Mouse (Mus musculus) kidney, postnatal 25 days (tissue): ENCODE data around the gene Gm3336.
A peak's percentile ranks its signal among the peaks of the same experiment; 100 is the strongest.

Source experiments
- DNase-seq, 2 experiments: peaks; one replicate each; pipeline ENCODE4 v3.0.0; 2021; ENCODE audit warnings: mixed read lengths in 2 of 2

Gene Gm3336

GRCm38 (mm10) chr8:70718297-70718696, at the start of gene Gm3336:
Gene Gm3336, plus strand, starts transcription at chr8:70718543.
- DNase-seq = peak; percentile 75 to 85

DNA sequence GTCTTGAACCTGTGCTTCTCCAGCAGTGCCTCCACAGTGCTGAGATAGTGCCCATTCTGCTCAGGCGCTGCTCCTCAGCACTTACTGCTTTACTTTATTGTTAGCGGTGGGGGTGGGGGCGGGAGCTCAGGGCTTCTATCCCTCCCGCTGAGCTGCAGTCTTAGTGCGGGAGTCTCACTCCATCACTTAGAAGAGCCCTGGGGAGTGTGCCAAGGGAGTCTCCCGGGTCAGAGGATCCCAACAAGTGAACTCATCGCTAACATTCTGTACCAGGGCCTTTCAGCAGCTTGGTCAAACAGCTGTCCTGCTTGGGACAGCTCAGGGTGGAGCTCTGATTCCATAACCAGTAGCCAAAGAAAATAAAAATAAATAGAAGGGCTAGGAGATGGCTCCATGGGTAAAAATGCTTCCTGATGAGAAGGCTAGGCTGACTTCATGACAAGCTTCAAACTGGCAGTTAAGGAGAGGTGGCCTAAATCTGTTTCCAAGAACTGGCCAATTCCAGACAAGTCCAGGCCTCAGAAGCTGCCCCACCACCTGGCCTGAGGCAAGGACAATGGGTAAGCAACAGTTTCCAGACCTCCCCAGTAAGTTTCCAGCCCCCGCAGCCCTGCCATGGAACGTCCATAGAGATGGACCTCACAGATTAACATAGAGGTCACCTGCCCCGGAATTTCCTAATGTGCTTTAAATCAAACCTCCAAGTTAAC, 46.6 kb upstream of the Gm3336 start:
- DNase-seq = peak; percentile 65 to 85

DNA sequence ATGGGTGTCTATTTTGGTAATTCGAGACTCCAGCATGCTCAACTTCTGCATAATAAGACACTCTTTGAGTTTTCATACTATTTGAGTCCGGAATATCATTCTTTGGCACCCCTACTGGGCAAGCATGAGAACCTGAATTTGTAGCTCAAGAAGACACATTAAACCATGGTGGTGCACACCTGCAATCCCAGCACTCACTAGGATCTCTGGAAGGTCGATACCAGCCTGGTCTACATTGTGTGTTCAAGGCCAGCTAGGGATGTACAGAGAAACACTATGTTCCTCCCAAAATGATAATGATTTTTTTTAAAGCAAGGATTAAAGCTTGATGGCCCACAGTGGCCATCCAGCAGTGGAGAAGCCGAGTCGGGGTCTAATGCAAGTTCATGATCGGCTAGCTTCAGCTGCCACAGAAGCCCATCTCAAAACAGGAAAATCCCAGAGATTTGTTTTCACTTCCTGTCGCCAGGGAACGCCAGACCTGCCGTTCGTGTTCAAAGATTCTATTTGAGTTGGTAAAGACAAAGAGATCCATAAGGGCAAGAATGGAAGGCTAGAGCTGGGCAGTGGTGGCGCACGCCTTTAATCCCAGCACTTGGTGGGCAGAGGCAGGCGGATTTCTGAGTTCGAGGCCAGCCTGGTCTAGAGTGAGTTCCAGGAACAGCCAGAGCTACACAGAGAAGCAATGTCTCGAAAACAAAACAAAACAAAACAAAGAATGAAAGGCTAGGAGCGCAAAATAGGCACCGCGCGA, 45.8 kb upstream of the Gm3336 start:
- DNase-seq = no peak

GRCm38 (mm10) chr8:70673079-70673856, 45.1 kb upstream of the Gm3336 start, which contains the start of gene Lsm4:
Gene Lsm4, plus strand, starts transcription at chr8:70673248.
- peak; percentile 97 to 99 for DNase-seq

GRCm38 (mm10) chr8:70674109-70674508, 44.2 kb upstream of the Gm3336 start:
- peak in 1 of 2 experiments; percentile 38 for DNase-seq

DNA sequence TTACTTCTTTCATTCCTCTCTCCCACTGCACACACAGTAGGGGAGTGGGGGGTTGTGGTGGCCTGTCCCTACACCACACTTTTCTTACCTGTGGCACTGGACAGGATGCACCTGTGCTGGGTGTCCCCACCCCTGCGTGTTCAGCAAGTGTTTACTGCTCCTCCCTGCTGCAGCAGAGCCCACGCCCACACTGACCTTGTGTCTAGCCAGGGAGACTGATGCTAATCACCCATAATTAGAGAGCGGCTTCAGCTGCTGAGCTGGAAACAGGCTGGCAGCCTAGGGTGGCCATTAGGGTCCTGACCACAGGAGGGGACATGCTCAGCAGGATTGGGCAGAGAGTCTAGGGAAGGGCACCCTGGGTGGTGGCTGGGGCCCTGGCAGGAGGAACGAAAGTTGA, 43.6 kb upstream of the Gm3336 start:
- DNase-seq = peak in 1 of 2 experiments; percentile 67

- no peak for DNase-seq
Observed at GRCm38 (mm10) chr8:70675336-70675735, 43.0 kb upstream of the Gm3336 start.

DNA sequence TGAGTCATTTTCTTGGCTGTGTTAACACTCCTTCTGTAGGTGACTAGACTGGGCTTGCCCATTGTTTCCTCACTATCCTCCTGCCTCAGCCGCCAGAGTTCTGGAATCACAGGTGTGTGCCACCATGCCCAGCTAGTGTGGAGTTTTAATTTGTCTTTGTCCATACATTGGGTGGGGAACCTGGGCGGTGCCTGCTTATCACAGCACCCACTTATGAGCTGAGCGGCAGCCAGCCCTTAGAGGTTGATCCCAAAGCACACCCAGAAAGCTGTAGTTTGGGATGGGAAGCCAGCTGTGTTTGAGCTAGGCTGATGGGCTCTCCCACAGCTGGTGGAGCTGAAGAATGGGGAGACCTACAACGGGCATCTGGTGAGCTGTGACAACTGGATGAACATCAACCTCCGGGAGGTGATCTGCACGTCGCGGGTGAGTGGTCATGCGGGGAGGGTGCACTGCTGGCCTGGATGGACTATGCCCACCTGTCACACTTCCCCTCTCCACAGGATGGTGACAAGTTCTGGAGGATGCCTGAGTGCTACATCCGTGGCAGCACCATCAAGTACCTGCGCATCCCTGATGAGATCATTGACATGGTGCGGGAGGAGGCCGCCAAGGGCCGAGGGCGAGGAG, 40.8 kb upstream of the Gm3336 start:
- peak; percentile 64 to 88 for DNase-seq

DNA sequence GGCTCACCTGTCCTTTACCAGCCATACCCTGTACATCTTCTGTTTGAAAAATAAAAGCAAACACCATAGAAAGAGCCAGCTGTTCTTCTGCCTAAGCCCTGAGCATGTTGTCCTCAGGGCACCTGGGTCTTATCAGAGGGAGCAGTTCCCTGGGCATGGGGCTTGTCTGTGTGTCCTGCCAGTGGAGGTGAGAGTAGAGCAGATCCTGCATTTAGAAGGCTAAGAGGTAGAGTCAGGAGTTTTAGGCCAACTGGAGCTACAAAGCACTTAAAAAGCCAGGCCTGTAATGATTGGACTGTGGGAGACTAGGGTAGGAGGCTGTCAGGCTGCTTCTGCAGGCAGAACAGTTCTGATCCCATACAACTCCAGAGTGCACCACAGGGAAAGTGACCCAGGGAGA, 39.7 kb upstream of the Gm3336 start:
- DNase-seq = no peak

- no peak for DNase-seq
Observed at GRCm38 (mm10) chr8:70679404-70679803, 38.9 kb upstream of the Gm3336 start.

GRCm38 (mm10) chr8:70680039-70680438, 38.3 kb upstream of the Gm3336 start:
- DNase-seq = peak; percentile 89 to 94

DNA sequence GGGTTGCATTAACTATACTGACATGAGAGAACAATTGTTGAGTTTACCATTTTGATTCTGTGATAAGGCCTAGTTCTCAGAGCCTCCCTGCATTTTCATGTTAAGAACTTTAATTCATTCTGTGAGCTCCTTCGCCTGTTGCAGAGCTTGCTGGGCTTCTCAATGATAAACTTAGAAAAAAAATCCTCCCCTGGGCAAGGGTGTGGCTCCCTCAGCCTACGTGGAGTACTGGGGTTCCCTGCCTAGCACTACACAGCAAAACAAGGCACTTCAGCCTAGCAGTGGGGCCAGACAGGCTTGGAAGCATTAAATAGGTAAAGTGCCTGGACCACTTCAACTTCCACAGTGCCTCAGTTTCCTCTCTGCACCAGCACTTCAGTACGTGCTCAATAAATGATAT, 36.9 kb upstream of the Gm3336 start:
- no peak for DNase-seq

DNA sequence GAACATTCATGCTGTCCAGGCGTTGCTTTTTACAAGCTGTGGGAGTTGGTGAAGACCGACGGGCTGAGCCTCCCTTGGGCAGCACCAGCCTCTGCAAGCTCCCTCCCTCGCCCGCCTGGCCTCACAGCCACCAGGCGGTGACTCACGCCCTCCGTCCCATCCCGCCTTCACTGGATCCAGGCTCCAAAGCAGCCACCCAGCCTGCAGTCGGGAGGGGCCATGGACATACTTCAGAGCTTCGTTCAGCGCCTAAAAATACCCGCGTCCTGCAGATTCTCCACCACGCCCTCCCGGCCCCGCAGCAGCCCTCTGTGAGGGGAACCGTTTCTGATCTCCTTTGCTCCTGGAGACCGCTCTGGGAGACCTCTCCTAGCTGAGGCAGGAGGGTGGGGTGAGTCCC, 36.1 kb upstream of the Gm3336 start:
- peak; percentile 48 to 79 for DNase-seq

DNA sequence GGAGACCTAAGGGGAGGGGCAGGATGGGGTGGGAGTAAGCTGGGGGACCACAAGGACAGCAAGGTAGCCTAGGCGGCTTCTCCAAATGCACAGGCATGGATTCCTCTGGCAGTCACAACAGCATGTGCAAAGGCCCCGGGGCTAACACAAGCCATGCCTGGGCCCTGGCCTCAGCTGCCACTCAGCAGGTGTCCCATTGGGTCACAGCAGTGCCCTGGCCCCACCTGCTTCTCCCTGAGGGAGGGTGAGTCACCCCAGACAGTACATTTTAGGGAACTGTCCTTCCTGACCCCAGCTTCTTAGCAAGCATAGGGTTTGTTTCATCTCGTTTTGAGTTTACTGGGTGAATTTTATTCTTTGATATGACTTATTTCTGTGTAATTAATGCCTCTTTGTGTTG, 35.7 kb upstream of the Gm3336 start:
- DNase-seq = no peak

- DNase-seq = no peak
Observed at GRCm38 (mm10) chr8:70684291-70684690, 34.1 kb upstream of the Gm3336 start.

- peak; percentile 85 to 90 for DNase-seq
Observed at GRCm38 (mm10) chr8:70687576-70687975, 30.8 kb upstream of the Gm3336 start.

- no peak for DNase-seq
Observed at GRCm38 (mm10) chr8:70688136-70688535, 30.2 kb upstream of the Gm3336 start.

DNA sequence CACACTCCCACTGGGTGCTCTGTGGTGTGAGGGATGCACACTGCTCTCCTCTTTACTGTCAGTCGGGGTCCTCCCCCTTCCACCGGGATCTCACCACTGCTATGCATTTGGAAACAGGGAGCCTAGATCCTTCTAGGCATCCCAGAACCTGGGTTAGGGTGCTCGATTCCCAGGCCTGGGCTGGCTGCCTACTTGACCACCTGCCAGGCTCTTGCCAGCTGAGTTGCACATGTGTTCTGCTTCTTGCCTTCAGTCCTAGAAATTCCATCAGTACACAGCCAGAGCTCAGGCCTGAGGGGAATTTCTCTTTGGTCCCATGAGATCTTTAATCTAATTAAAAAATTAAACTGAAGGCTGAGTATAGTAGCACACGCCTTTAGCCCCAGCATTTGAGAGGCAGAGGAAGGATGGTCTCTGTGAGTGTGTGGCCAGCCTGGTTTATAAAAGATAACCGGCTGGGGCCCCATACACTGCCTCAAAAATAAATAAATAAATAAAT, 28.4 kb upstream of the Gm3336 start:
- no peak for DNase-seq

- no peak for DNase-seq
Observed at GRCm38 (mm10) chr8:70691230-70691629, 27.1 kb upstream of the Gm3336 start.

DNA sequence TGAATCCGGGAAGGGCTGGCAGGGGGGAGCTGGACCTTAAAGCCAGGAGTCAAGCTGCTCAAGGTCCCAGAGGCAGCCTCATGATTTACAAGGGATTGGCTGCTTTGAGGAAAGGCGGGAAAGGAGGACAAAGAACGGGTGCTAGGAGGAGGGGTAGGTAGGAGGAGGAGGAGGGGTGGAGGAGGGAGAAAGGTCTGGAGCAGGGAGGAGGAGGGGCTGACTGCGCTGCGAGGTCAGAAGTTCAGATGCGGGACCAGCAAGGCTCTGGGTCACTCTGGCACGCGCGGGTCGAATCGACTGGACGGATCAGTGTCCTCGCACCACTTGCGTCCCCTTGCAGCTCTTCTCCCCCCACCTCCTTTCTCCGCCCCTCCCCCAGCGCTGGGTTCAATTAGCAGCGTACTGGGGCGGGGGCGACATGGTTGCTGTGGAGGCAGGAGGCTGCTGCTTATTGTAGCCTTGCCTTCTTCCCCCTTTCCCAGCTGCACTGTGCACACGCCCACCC, 26.6 kb upstream of the Gm3336 start:
- peak; percentile 71 to 89 for DNase-seq

GRCm38 (mm10) chr8:70693636-70694035, 24.7 kb upstream of the Gm3336 start:
- no peak for DNase-seq

GRCm38 (mm10) chr8:70695318-70696018, 22.9 kb upstream of the Gm3336 start:
- DNase-seq = peak; percentile 62 to 86
